Mouse (Mus musculus): Measurements from ENCODE around the gene L3mbtl1. TPM values are rescaled to one million over a fixed set of nuclear protein-coding genes. Genes with fewer than 3 reads are reported as not detected.
A peak's percentile ranks its signal among the peaks of the same experiment; 100 is the strongest.
"Not testable (repeated sequence)": the region's sequence is repeated elsewhere in the genome, so short reads cannot be mapped to it uniquely, and the experiment has no call there.

The L3mbtl1 gene
- 5.8 and 7.2 TPM in 2 replicates for polyA plus RNA-seq (2015; fragmentation: Nextera tagmentation; extraction: Ambion mirVana)

DNA sequence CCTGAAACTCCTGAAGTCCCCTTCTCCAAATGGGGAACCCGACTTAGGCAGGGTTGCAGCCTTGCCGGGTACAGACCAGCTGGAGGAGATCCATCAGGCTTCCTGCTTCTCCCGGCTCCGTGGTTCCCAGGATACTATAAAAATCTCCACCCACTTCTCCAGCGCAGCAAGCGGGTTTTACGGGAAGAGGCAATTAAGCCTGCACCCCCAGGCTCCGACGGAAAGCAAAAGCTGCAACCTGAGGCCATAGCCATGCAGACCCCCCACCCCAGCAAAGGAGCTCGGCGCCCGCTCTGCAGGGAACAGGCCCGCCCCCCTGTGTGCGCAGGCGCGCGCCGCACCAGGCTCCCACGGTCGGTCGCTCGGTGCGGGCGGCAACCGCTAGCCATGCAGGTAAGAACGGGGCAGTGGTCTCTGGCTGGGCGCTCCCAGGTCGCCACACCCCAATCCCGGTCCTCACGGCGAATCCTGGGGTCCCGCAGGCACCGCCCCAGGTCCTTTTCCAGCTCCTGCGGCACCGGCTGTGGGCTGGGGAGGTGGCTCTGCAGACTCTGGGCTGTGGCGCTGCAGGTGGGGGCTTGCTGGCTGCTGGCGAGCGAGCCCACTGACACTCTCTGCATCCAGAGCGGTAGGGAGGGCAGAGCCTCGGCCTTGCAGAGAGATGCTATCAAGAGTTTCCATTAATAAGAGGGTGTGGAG, at the start of gene L3mbtl1:
Gene L3mbtl1, plus strand, starts transcription at position 325 of the 699 bp plus-strand sequence.
- Histone ChIP-seq H3K36me3 (ENCODE audit: control insufficient read depth, insufficient read depth, low read length) (peaks cover 21% of the 10 kb centered on the region), H3K4me2 (ENCODE audit: low read length) (peak within 1 kb of the TSS; percentile 85), H3K27ac (ENCODE audit: low read depth, low read length) (peak within 1 kb of the TSS; percentile 82), H3K4me3 (ENCODE audit: low read length) (peak within 1 kb of the TSS; percentile 76), H3K9ac (ENCODE audit: low read depth, low read length) (peak within 1 kb of the TSS; percentile 84), H3K9me3 (ENCODE audit: control insufficient read depth, low read length) (no peaks in the 10 kb centered on the region), H3K4me1 (ENCODE audit: control insufficient read depth, insufficient read depth, low read depth, low read length) (peaks cover 10% of the 10 kb centered on the region), H3K27me3 (replicated peaks; ENCODE audit: control insufficient read depth, insufficient read depth, low read length) (no peaks in the 10 kb centered on the region; the same call in 1 of the 2 replicates)
- ATAC-seq = peak; percentile 90
- WGBS = under 1% methylated on average over 38 of the region's 40 CpGs

DNA sequence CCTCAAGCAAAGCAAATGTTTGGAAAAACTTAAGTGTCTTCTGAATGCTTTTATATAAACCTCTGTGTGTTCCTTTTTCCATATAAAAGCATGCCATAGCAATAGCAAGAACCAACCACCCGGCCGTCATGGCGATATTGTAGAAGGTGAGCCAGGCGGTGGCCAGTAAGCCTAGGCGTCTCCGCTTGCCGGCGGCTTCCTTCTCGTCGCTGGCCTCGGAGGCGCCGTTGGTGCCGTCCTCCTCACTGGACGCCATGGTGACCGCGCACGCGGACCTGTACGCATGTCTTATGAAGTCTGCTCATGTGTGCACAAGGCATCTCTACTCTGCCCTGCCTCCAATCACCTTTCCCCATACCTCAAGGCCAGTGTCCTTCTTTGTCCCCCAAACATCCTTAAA, 44.0 kb upstream of the L3mbtl1 start:
- not testable (repeated sequence) for ATAC-seq; H3K36me3 ChIP-seq (ENCODE audit: control insufficient read depth, insufficient read depth, low read length); H3K9me3 ChIP-seq (ENCODE audit: control insufficient read depth, low read length); H3K9ac ChIP-seq (ENCODE audit: low read depth, low read length); H3K27me3 ChIP-seq (replicated peaks; ENCODE audit: control insufficient read depth, insufficient read depth, low read length); H3K4me1 ChIP-seq (ENCODE audit: control insufficient read depth, insufficient read depth, low read depth, low read length); H3K4me2 ChIP-seq (ENCODE audit: low read length); H3K4me3 ChIP-seq (ENCODE audit: low read length); H3K27ac ChIP-seq (ENCODE audit: low read depth, low read length)
- 90% methylated on average over 20 of the region's 20 CpGs for WGBS

DNA sequence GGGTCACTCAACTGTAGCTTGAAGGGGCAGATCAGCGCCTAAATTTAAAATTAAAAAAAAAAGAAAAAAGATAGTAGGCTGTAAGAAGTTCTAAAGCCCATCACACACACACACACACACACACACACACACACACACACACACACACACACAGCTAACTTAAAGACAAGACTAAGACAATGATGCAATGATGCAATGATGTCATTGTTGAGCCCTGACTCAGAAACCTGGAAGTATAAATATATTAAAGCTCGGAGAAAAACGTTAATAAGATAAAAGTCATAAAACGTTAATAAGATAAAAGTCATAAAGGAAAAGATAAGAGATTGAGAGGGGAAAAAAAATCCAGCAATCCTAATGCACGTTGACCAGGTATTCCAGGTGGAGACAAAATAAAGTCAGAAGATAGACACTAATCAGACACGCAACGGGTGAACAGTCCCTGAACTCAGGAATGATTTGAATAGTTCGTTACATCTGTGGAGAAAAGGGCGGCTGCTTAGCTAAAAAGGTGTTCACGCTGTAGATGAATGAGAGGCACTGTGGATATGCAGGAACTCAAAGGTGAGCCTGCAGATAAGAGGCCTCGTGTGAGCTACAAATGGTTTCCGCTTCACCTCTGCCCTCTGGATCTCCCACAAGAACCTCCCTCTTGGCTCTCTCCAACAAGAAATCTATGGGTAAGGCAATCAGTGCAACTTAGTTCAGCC, 43.2 kb upstream of the L3mbtl1 start:
- Histone ChIP-seq H3K27me3 (replicated peaks; ENCODE audit: control insufficient read depth, insufficient read depth, low read length) (no peaks in the 10 kb centered on the region), H3K4me2 (ENCODE audit: low read length) (no peak overlapping the region), H3K9me3 (ENCODE audit: control insufficient read depth, low read length) (no peaks in the 10 kb centered on the region), H3K4me1 (ENCODE audit: control insufficient read depth, insufficient read depth, low read depth, low read length) (peaks cover 7% of the 10 kb centered on the region), H3K27ac (ENCODE audit: low read depth, low read length) (no peak overlapping the region), H3K9ac (ENCODE audit: low read depth, low read length) (no peak overlapping the region), H3K36me3 (ENCODE audit: control insufficient read depth, insufficient read depth, low read length) (no peaks in the 10 kb centered on the region), H3K4me3 (ENCODE audit: low read length) (no peak overlapping the region)
- no peak; the same call in 1 of the 2 replicates for ATAC-seq
- WGBS = 60% methylated on average over 12 of the region's 12 CpGs

DNA sequence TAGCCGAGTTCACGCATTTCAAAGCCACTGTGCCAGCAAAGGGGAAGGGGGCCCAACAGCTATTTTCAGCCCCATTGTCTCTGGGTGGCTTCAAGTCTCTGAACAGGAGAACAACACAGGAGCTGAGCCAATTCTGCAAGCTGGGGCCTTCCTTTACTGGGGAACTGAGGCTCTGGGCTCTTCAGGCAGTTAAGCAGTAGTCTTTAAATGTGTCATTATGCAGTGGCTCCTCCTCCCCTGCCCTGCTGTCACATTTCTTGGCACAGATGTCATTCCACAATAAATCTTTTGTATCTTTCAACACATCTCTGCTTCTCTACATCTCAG, 42.7 kb upstream of the L3mbtl1 start:
- no peaks in the 10 kb centered on the region for H3K27me3 ChIP-seq (replicated peaks; ENCODE audit: control insufficient read depth, insufficient read depth, low read length)
- no peaks in the 10 kb centered on the region for H3K9me3 ChIP-seq (ENCODE audit: control insufficient read depth, low read length)
- no peak overlapping the region for H3K4me2 ChIP-seq (ENCODE audit: low read length)
- no peaks in the 10 kb centered on the region for H3K36me3 ChIP-seq (ENCODE audit: control insufficient read depth, insufficient read depth, low read length)
- no peak overlapping the region for H3K27ac ChIP-seq (ENCODE audit: low read depth, low read length)
- H3K4me1 ChIP-seq (ENCODE audit: control insufficient read depth, insufficient read depth, low read depth, low read length) = peaks cover 7% of the 10 kb centered on the region
- H3K4me3 ChIP-seq (ENCODE audit: low read length) = no peak overlapping the region
- WGBS = 5% methylated on average over 2 of the region's 2 CpGs
- ATAC-seq = peak; percentile 42; the same call in 1 of the 2 replicates
- no peak overlapping the region for H3K9ac ChIP-seq (ENCODE audit: low read depth, low read length)

DNA sequence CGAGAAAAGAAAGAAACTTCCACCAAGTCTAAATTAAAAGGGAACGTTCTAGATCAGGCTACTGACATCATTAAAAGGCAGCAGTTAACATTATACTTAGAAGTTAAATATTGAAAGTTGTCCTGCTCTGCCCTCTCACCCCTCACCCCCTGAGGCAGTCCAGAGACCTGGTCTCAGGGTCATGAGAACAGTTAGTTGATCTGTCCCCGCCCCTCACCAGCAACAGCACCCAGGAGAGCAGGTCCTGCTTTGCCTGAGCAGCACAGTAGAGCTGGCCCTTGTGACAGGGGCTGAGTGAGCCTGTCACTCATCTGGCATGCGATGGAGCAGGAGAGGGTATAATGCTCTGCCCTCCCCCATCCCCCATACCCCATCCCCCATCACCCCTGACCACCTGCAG, 37.4 kb upstream of the L3mbtl1 start:
- Histone ChIP-seq H3K9ac (ENCODE audit: low read depth, low read length) (no peak overlapping the region), H3K27ac (ENCODE audit: low read depth, low read length) (no peak overlapping the region), H3K4me2 (ENCODE audit: low read length) (no peak overlapping the region), H3K27me3 (replicated peaks; ENCODE audit: control insufficient read depth, insufficient read depth, low read length) (no peaks in the 10 kb centered on the region), H3K4me3 (ENCODE audit: low read length) (no peak overlapping the region), H3K9me3 (ENCODE audit: control insufficient read depth, low read length) (no peaks in the 10 kb centered on the region), H3K36me3 (ENCODE audit: control insufficient read depth, insufficient read depth, low read length) (no peaks in the 10 kb centered on the region), H3K4me1 (ENCODE audit: control insufficient read depth, insufficient read depth, low read depth, low read length) (peaks cover 2% of the 10 kb centered on the region; the same call in 1 of the 2 replicates)
- WGBS = 81% methylated on average over 4 of the region's 4 CpGs
- ATAC-seq = no peak

DNA sequence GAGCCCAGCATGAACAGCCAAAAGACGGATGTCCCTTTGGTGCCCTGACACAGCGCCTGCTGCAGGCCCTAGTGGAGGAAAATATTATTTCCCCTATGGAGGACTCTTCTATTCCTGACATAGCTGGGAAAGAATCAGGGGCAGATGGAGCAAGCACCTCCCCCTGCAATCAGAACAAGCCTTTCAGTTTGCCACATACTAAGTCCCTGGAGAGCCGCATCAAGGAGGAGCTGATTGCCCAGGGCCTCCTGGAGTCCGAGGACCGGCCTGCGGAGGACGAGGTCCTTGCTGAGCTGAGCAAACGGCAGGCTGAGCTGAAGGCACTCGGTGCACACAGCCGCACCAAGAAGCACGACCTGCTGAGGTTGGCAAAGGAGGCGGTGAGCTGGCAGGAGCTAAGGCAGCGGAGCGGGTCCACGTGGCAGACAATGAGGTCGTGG, 35.2 kb upstream of the L3mbtl1 start:
- 35% methylated on average over 16 of the region's 16 CpGs for WGBS
- peak overlapping the region; percentile 44; the same call in 1 of the 2 replicates for H3K27ac ChIP-seq (ENCODE audit: low read depth, low read length)
- no peaks in the 10 kb centered on the region for H3K36me3 ChIP-seq (ENCODE audit: control insufficient read depth, insufficient read depth, low read length)
- H3K4me2 ChIP-seq (ENCODE audit: low read length) = peak overlapping the region; percentile 43
- H3K4me1 ChIP-seq (ENCODE audit: control insufficient read depth, insufficient read depth, low read depth, low read length) = peaks cover 2% of the 10 kb centered on the region; the same call in 1 of the 2 replicates
- no peaks in the 10 kb centered on the region for H3K9me3 ChIP-seq (ENCODE audit: control insufficient read depth, low read length)
- ATAC-seq = no peak
- H3K27me3 ChIP-seq (replicated peaks; ENCODE audit: control insufficient read depth, insufficient read depth, low read length) = no peaks in the 10 kb centered on the region
- H3K4me3 ChIP-seq (ENCODE audit: low read length) = peak overlapping the region; percentile 6; the same call in 1 of the 2 replicates
- H3K9ac ChIP-seq (ENCODE audit: low read depth, low read length) = peak overlapping the region; percentile 51; the same call in 1 of the 2 replicates

DNA sequence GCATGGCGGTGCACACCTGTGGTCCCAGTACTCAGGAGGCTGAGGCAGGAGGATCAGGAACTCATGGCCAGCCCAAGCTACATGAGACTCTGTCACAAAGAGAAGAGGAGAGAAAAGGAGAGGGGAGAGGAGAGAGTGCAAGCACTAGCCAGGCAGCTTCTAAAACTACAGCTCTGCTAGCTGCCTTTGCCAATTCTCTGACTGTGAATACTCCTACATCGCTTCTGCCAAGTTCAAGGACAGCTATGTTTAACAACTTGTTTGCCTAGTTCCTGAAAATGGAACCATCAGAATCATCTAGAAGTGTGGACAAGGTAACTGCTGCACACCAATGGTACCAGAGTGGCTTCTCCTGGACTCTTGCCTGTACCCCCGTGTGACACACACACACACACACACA, 29.2 kb upstream of the L3mbtl1 start:
- no peak overlapping the region for H3K9ac ChIP-seq (ENCODE audit: low read depth, low read length)
- H3K4me3 ChIP-seq (ENCODE audit: low read length) = no peak overlapping the region
- H3K27me3 ChIP-seq (replicated peaks; ENCODE audit: control insufficient read depth, insufficient read depth, low read length) = no peaks in the 10 kb centered on the region
- H3K4me2 ChIP-seq (ENCODE audit: low read length) = no peak overlapping the region
- no peak for ATAC-seq
- 77% methylated on average over 3 of the region's 3 CpGs for WGBS
- H3K9me3 ChIP-seq (ENCODE audit: control insufficient read depth, low read length) = peaks cover 2% of the 10 kb centered on the region; the same call in 1 of the 2 replicates
- H3K36me3 ChIP-seq (ENCODE audit: control insufficient read depth, insufficient read depth, low read length) = no peaks in the 10 kb centered on the region
- H3K27ac ChIP-seq (ENCODE audit: low read depth, low read length) = no peak overlapping the region
- no peaks in the 10 kb centered on the region for H3K4me1 ChIP-seq (ENCODE audit: control insufficient read depth, insufficient read depth, low read depth, low read length)

DNA sequence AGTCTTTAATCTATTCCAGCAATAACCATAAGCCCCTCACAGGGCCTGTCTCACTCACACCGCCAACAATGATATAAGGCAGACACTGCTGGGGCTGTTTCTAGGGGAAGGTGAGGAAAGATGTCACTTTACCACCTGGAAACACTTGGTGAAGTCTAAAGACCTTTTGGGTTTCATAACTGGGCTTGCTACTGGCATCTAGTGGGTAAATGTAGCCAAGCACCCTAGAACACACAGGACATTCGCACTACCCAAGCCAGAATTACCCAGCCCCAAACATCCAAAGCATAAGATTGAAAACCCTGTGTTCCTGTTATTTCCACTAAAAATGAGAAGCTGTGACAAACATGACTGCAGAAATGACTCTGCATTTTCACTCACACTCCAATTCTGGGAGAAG, 28.8 kb upstream of the L3mbtl1 start:
- Histone ChIP-seq H3K27ac (ENCODE audit: low read depth, low read length) (no peak overlapping the region), H3K9me3 (ENCODE audit: control insufficient read depth, low read length) (peaks cover 2% of the 10 kb centered on the region; the same call in 1 of the 2 replicates), H3K4me3 (ENCODE audit: low read length) (no peak overlapping the region), H3K36me3 (ENCODE audit: control insufficient read depth, insufficient read depth, low read length) (no peaks in the 10 kb centered on the region), H3K4me2 (ENCODE audit: low read length) (no peak overlapping the region), H3K27me3 (replicated peaks; ENCODE audit: control insufficient read depth, insufficient read depth, low read length) (no peaks in the 10 kb centered on the region), H3K9ac (ENCODE audit: low read depth, low read length) (no peak overlapping the region), H3K4me1 (ENCODE audit: control insufficient read depth, insufficient read depth, low read depth, low read length) (no peaks in the 10 kb centered on the region)
- 0 out of 2 replicates have a peak, but pooled peaks have one; percentile 42 for ATAC-seq
- 52% methylated on average over 2 of the region's 2 CpGs for WGBS

DNA sequence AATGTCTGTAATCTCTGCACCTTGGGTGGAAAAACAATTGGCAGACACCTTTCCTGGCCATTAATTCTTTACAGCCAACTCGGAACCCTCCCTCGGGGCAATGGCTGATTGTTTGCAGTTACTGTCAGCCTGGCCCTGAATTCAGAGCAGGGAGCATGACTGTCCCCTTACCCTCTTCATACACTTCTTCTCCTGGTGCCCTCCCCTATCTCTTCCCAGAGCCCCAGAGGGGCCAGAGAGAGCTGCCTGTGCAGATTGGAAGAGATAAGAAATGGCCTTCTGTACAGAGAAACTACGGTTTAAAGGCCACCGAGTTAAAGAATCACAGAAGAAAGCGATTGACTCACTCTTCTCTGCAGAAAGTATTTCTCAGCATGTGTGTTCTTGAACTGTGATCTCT, 23.3 kb upstream of the L3mbtl1 start:
- Histone ChIP-seq H3K4me3 (ENCODE audit: low read length) (no peak overlapping the region), H3K4me2 (ENCODE audit: low read length) (no peak overlapping the region), H3K9me3 (ENCODE audit: control insufficient read depth, low read length) (peaks cover 2% of the 10 kb centered on the region; the same call in 1 of the 2 replicates), H3K27ac (ENCODE audit: low read depth, low read length) (no peak overlapping the region), H3K27me3 (replicated peaks; ENCODE audit: control insufficient read depth, insufficient read depth, low read length) (peaks cover 3% of the 10 kb centered on the region), H3K36me3 (ENCODE audit: control insufficient read depth, insufficient read depth, low read length) (no peaks in the 10 kb centered on the region), H3K4me1 (ENCODE audit: control insufficient read depth, insufficient read depth, low read depth, low read length) (no peaks in the 10 kb centered on the region), H3K9ac (ENCODE audit: low read depth, low read length) (no peak overlapping the region)
- no peak for ATAC-seq
- WGBS = 66% methylated on average over 5 of the region's 5 CpGs

Measured in hindbrain, embryonic 16.5 days (tissue).